Mouse (Mus musculus) kidney, postnatal 0 days (tissue): ENCODE measurements around the gene Lsm12. TPM values are rescaled to one million over a fixed set of nuclear protein-coding genes. Genes with fewer than 3 reads are reported as not detected.
A peak's percentile ranks its signal among the peaks of the same experiment; 100 is the strongest.

ENCODE experiments used
- ATAC-seq: fragments of 200-750 bp; cut with Nextera tagmentation; replicated peaks from 2 replicates; pipeline ENCODE4 v1.8.0; 2017; ENCODE audit warnings: low read depth, moderate number of reproducible peaks, moderate TSS enrichment, moderate library complexity; ENCODE audit not compliant: low FRiP score
- DNase-seq: peaks from one replicate; pipeline ENCODE4 v3.0.0-alpha.2; 2016; ENCODE audit warnings: low spot score
- H3K27ac ChIP-seq: fragments of 300-500 bp; sonication (generic); 2 replicates; pipeline ENCODE4 v1.5.1; 2014; ENCODE audit warnings: mild to moderate bottlenecking
- H3K27me3 ChIP-seq: fragments of 300-500 bp; sonication (generic); 2 replicates; pipeline ENCODE4 v1.6.1; 2014; ENCODE audit warnings: low read length, mixed read lengths; ENCODE audit not compliant: insufficient read depth
- H3K36me3 ChIP-seq: fragments of 300-500 bp; sonication (generic); 2 replicates; pipeline ENCODE4 v1.6.1; 2014; ENCODE audit warnings: low read length, mixed read lengths; ENCODE audit not compliant: insufficient read depth
- H3K4me1 ChIP-seq: fragments of 300-500 bp; sonication (generic); replicated peaks from 2 replicates; pipeline ENCODE4 v1.6.1; 2014; ENCODE audit warnings: antibody characterized with exemption, low read length, mixed read lengths; ENCODE audit not compliant: insufficient read depth
- H3K4me2 ChIP-seq: fragments of 300-500 bp; sonication (generic); 2 replicates; pipeline ENCODE4 v1.6.1; 2014; ENCODE audit warnings: mild to moderate bottlenecking, low read length, moderate library complexity, mixed read lengths
- H3K4me3 ChIP-seq: fragments of 300-500 bp; sonication (generic); replicated peaks from 2 replicates; pipeline ENCODE4 v1.5.1; 2014; ENCODE audit warnings: low read depth, low read length
- H3K9ac ChIP-seq: fragments of 300-500 bp; sonication (generic); 2 replicates; pipeline ENCODE4 v1.6.1; 2014; ENCODE audit warnings: low read depth, low read length
- H3K9me3 ChIP-seq: fragments of 300-500 bp; sonication (generic); replicated peaks from 2 replicates; pipeline ENCODE4 v1.6.1; 2016; ENCODE audit warnings: low read length, inconsistent platforms, mixed read lengths
- CTCF ChIP-seq: IDR thresholded peaks from 2 replicates; pipeline ENCODE4 v1.5.1; 2016; ENCODE audit warnings: antibody characterized with exemption, low read depth, mild to moderate bottlenecking, moderate library complexity
- WGBS: fragments of 180-500 bp; shearing (Covaris S2); extraction: QIAGEN DNeasy Blood & Tissue Kit; methylation state at CpG from one replicate; pipeline ENCODE4 v1.1.7; 2014; 5-methylcytosine and 5-hydroxymethylcytosine counted together
- polyA plus RNA-seq: library from polyadenylated mRNA; unstranded; fragments of >200 nt; fragmentation: Nextera tagmentation; extraction: Ambion mirVana; gene quantifications from 2 replicates; pipeline ENCODE4 v1.2.1, GENCODE M21; 2015

Lsm12 gene
- polyA plus RNA-seq, 1 experiment from 2014 or later = 123 TPM

GRCm38 (mm10) chr11:102217396-102217795 lies 32.3 kb upstream of the Lsm12 start:
- Histone ChIP-seq H3K9me3 (no peaks in the 10 kb centered on the region), H3K27ac (peak overlapping the region; percentile 82; the same call in 1 of the 2 replicates), H3K4me2 (peak overlapping the region; percentile 50), H3K27me3 (no peaks in the 10 kb centered on the region), H3K36me3 (0 out of 2 replicates have a peak, but pooled peaks cover 9% of the 10 kb centered on the region), H3K4me3 (no peak overlapping the region), H3K4me1 (peaks cover 72% of the 10 kb centered on the region), H3K9ac (0 out of 2 replicates have a peak overlapping the region, but pooled peaks have one; percentile 6)
- TF ChIP-seq CTCF = no peak
- WGBS = 77% methylated on average over 6 of the region's 6 CpGs
- no peak for DNase-seq
- no peak for ATAC-seq

GRCm38 (mm10) chr11:102216886-102217240 lies 31.8 kb upstream of the Lsm12 start:
- Histone ChIP-seq H3K9ac (0 out of 2 replicates have a peak overlapping the region, but pooled peaks have one; percentile 6), H3K9me3 (no peaks in the 10 kb centered on the region)

GRCm38 (mm10) chr11:102216056-102216885 lies 31.2 kb upstream of the Lsm12 start:
- TF ChIP-seq CTCF = no peak
- ATAC-seq (no peak), DNase-seq (peak; percentile 69)
- Histone ChIP-seq H3K27me3 (no peaks in the 10 kb centered on the region), H3K4me1 (peaks cover 69% of the 10 kb centered on the region), H3K4me3 (no peak overlapping the region), H3K9ac (0 out of 2 replicates have a peak overlapping the region, but pooled peaks have one; percentile 10), H3K36me3 (0 out of 2 replicates have a peak, but pooled peaks cover 2% of the 10 kb centered on the region), H3K9me3 (no peaks in the 10 kb centered on the region), H3K4me2 (peak overlapping the region; percentile 50; the same call in 1 of the 2 replicates), H3K27ac (peak overlapping the region; percentile 82; the same call in 1 of the 2 replicates)
- 38% methylated on average over 12 of the region's 12 CpGs for WGBS

More at GRCm38 (mm10) chr11:102216886-102217240, 31.8 kb upstream of the Lsm12 start:
- peak overlapping the region; percentile 50; the same call in 1 of the 2 replicates for H3K4me2 ChIP-seq
- H3K27ac ChIP-seq = peak overlapping the region; percentile 82; the same call in 1 of the 2 replicates
- 55% methylated on average over 5 of the region's 5 CpGs for WGBS
- H3K27me3 ChIP-seq = no peaks in the 10 kb centered on the region
- DNase-seq (no peak), ATAC-seq (no peak)
- H3K36me3 ChIP-seq = 0 out of 2 replicates have a peak, but pooled peaks cover 8% of the 10 kb centered on the region
- H3K4me1 ChIP-seq = peaks cover 69% of the 10 kb centered on the region
- no peak overlapping the region for H3K4me3 ChIP-seq
- no peak for TF ChIP-seq CTCF

GRCm38 (mm10) chr11:102215511-102215910 lies 30.4 kb upstream of the Lsm12 start:
- Histone ChIP-seq H3K27me3 (no peaks in the 10 kb centered on the region), H3K4me1 (peaks cover 70% of the 10 kb centered on the region), H3K9me3 (no peaks in the 10 kb centered on the region), H3K4me2 (no peak overlapping the region), H3K4me3 (no peak overlapping the region), H3K27ac (no peak overlapping the region), H3K9ac (0 out of 2 replicates have a peak overlapping the region, but pooled peaks have one; percentile 10), H3K36me3 (no peaks in the 10 kb centered on the region)
- ATAC-seq (no peak), DNase-seq (no peak)
- TF ChIP-seq CTCF = no peak
- 52% methylated on average over 11 of the region's 11 CpGs for WGBS

- no peak for ATAC-seq
- H3K27ac ChIP-seq = no peak overlapping the region; the same call in 1 of the 2 replicates
- no peak overlapping the region for H3K9ac ChIP-seq
These were observed 29.5 kb upstream of the Lsm12 start for GRCm38 (mm10) chr11:102214430-102215156.

GRCm38 (mm10) chr11:102211936-102212341 lies 26.8 kb upstream of the Lsm12 start:
- WGBS = 46% methylated on average over 18 of the region's 18 CpGs
- H3K9ac ChIP-seq = no peak overlapping the region
- no peak overlapping the region for H3K4me2 ChIP-seq
- DNase-seq (no peak), ATAC-seq (no peak)
- no peaks in the 10 kb centered on the region for H3K27me3 ChIP-seq
- H3K9me3 ChIP-seq = no peaks in the 10 kb centered on the region
- H3K27ac ChIP-seq = no peak overlapping the region
- no peak overlapping the region for H3K4me3 ChIP-seq
- H3K36me3 ChIP-seq = no peaks in the 10 kb centered on the region
- H3K4me1 ChIP-seq = peaks cover 51% of the 10 kb centered on the region
- no peak for TF ChIP-seq CTCF

More at GRCm38 (mm10) chr11:102214430-102215156, 29.5 kb upstream of the Lsm12 start:
- no peaks in the 10 kb centered on the region for H3K36me3 ChIP-seq
- 33% methylated on average over 10 of the region's 10 CpGs for WGBS
- no peak overlapping the region for H3K4me2 ChIP-seq
- no peaks in the 10 kb centered on the region for H3K9me3 ChIP-seq
- no peak overlapping the region for H3K4me3 ChIP-seq
- H3K4me1 ChIP-seq = peaks cover 66% of the 10 kb centered on the region
- peak; percentile 82 for DNase-seq
- no peak for TF ChIP-seq CTCF
- no peaks in the 10 kb centered on the region for H3K27me3 ChIP-seq
